In genomic region chr9:119831001-119831400, GRCm38 (mm10) we compare ENCODE assay signal across 22 mouse cellular contexts. TPM values are rescaled to one million over a fixed set of nuclear protein-coding genes. Genes with fewer than 3 reads are reported as not detected.
A peak's percentile ranks its signal among the peaks of the same experiment; 100 is the strongest.
DNase-seq lines count a peak whose midpoint lies in the region; TF ChIP-seq lines count a peak whose summit lies in the region.
"Had no signal": no experiment of that assay in that cellular context is flagged by ENCODE, and none has a peak within 500 bp of the region (broad histone marks: within the 10 kb centered on the region; RNA-seq: fewer than 3 reads in every experiment).

No protein-coding gene starts in this region.

- 94% methylated on average over 2 of the region's 2 CpGs for WGBS in thymus, adult 2 months

- no peaks in the 10 kb centered on the region for H3K27me3 ChIP-seq in thymus, adult 2 months (ENCODE audit: control insufficient read depth, insufficient read depth, low read length)
- H3K27me3 ChIP-seq: CH12.LX; embryonic facial prominence, embryonic 13.5 days; forebrain, embryonic 12.5 days had no signal

- H3K27ac ChIP-seq in left cerebral cortex, adult 2 months: no peak overlapping the region
- H3K27ac ChIP-seq in thymus, adult 2 months (ENCODE audit: control insufficient read depth, insufficient read depth, low read length): no peak overlapping the region
- H3K27ac ChIP-seq: embryonic facial prominence, embryonic 13.5 days; forebrain, embryonic 12.5 days; gastrocnemius, adult 2 months; heart, embryonic 10.5 days; hindbrain, embryonic 10.5 days had no signal

- H3K4me1 ChIP-seq in thymus, adult 2 months (replicated peaks; ENCODE audit: control insufficient read depth, insufficient read depth, low read length): no peaks in the 10 kb centered on the region

- no peak for TF ChIP-seq POLR2A in thymus, adult 2 months (IDR thresholded peaks at IDR 0.05; ENCODE audit: control insufficient read depth, extremely low read depth, insufficient read depth, low read length, poor library complexity)

- intact Hi-C loops in left cerebral cortex, postnatal 4 days (cut with DNase I): no loop called here
- intact Hi-C loops in left cerebral cortex, adult 2 months (cut with DNase I): no loop called here

- DNase-seq in cerebellum, postnatal 25 days: peak; percentile 26 to 59
- DNase-seq in cerebellum, adult 11 months: no peak
- peak; percentile 15 for DNase-seq in heart, postnatal 4 days
- DNase-seq in heart, adult 11 months: no peak
- peak; percentile 73 for DNase-seq in left cerebral cortex, postnatal 4 days
- no peak for DNase-seq in left cerebral cortex, adult 2 months (ENCODE audit: extremely low spot score in 1 of 2, low spot score in 2 of 2)
- DNase-seq in thymus, adult 2 months: no peak
- DNase-seq: adrenal gland, postnatal 14 days; cerebellum, adult 9-11 months; gastrocnemius, adult 2 months; gastrocnemius, postnatal 25 days; heart, postnatal 14 days; kidney, adult 8-10 months had no signal

- no peak for TF ChIP-seq CTCF in left cerebral cortex, adult 2 months (IDR thresholded peaks at IDR 0.05)
- no peak for TF ChIP-seq CTCF in thymus, adult 2 months (IDR thresholded peaks at IDR 0.05; ENCODE audit: borderline replicate concordance, control insufficient read depth, extremely low read depth, insufficient read depth, low read length, poor library complexity)

- H3K36me3 ChIP-seq in thymus, adult 2 months (ENCODE audit: control insufficient read depth, insufficient read depth, low read length): no peaks in the 10 kb centered on the region
- H3K36me3 ChIP-seq: embryonic facial prominence, embryonic 13.5 days; forebrain, embryonic 12.5 days; heart, embryonic 10.5 days; hindbrain, embryonic 10.5 days had no signal

- no peak overlapping the region for H3K4me3 ChIP-seq in left cerebral cortex, adult 2 months
- H3K4me3 ChIP-seq in thymus, adult 2 months (ENCODE audit: control insufficient read depth, insufficient read depth, low read length): no peak overlapping the region
- H3K4me3 ChIP-seq: embryonic facial prominence, embryonic 13.5 days; forebrain, embryonic 12.5 days; gastrocnemius, adult 2 months; heart, embryonic 10.5 days; hindbrain, embryonic 10.5 days had no signal

RNA-seq across cellular contexts. Expression of gene Scn11a, which starts 5.7 kb away (rescaled TPM):
- under 1 TPM; 0.09 to 0.14 TPM for total RNA-seq in heart, postnatal 4 days (2021)
- under 1 TPM; 0.24 to 0.38 TPM for total RNA-seq in left cerebral cortex, postnatal 4 days (2021)
- under 1 TPM; 0.16 to 0.25 TPM for total RNA-seq in left cerebral cortex, adult 2 months (2021)
- 0.04 TPM in 1 of 2 replicates, not detected in the other for polyA plus RNA-seq in thymus, adult 2 months (2012; rRNA removed)
- total RNA-seq: adrenal gland, adult 18-20 months; gastrocnemius, adult 2 months; granulocyte monocyte progenitor cell, adult 5-6 weeks had no signal
- polyA plus RNA-seq: embryonic facial prominence, embryonic 13.5 days; heart, embryonic 14.5 days; Patski had no signal

Comparison
In these comparisons a context has a peak if more than half of its experiments do, and no peak if none do; other contexts are left out.
1. DNase-seq: peak in cerebellum, postnatal 25 days (2 of 2), heart, postnatal 4 days (single experiment) and left cerebral cortex, postnatal 4 days (single experiment); none in cerebellum, adult 11 months (single experiment), heart, adult 11 months (single experiment), left cerebral cortex, adult 2 months (0 of 2) and thymus, adult 2 months (single experiment).